Mouse (Mus musculus): ENCODE results near the gene Otx1. TPM values are rescaled to one million over a fixed set of nuclear protein-coding genes. Genes with fewer than 3 reads are reported as not detected.

The Otx1 gene
- polyA plus RNA-seq, 1 experiment from 2014 or later = 9.5 TPM

GRCm38 (mm10) chr11:22008129-22008596, 5.5 kb upstream of the Otx1 start:
- 5% methylated on average over 10 of the region's 10 CpGs for WGBS
- H3K36me3 ChIP-seq (ENCODE audit: control insufficient read depth, insufficient read depth) = no peaks in the 10 kb centered on the region
- peaks cover 19% of the 10 kb centered on the region for H3K27me3 ChIP-seq (replicated peaks; ENCODE audit: control insufficient read depth, insufficient read depth, low read length)
- peak overlapping the region; percentile 12 for H3K4me3 ChIP-seq (replicated peaks; ENCODE audit: low read length)
- peak overlapping the region; percentile 47 for H3K9ac ChIP-seq (replicated peaks; ENCODE audit: low read depth, low read length)
- H3K9me3 ChIP-seq (ENCODE audit: control insufficient read depth, low read length) = no peaks in the 10 kb centered on the region
- H3K4me1 ChIP-seq (replicated peaks; ENCODE audit: control insufficient read depth, insufficient read depth, low read length) = peaks cover 22% of the 10 kb centered on the region
- peak; percentile 58 for ATAC-seq
- H3K27ac ChIP-seq (ENCODE audit: low read length) = peak overlapping the region; percentile 88
- peak overlapping the region; percentile 40 for H3K4me2 ChIP-seq (ENCODE audit: low read length)

- peak overlapping the region; percentile 88 for H3K27ac ChIP-seq (ENCODE audit: low read length)
- peak overlapping the region; percentile 40 for H3K4me2 ChIP-seq (ENCODE audit: low read length)
- peaks cover 23% of the 10 kb centered on the region for H3K4me1 ChIP-seq (replicated peaks; ENCODE audit: control insufficient read depth, insufficient read depth, low read length)
- no peaks in the 10 kb centered on the region for H3K36me3 ChIP-seq (ENCODE audit: control insufficient read depth, insufficient read depth)
- no peaks in the 10 kb centered on the region for H3K9me3 ChIP-seq (ENCODE audit: control insufficient read depth, low read length)
- H3K27me3 ChIP-seq (replicated peaks; ENCODE audit: control insufficient read depth, insufficient read depth, low read length) = peaks cover 19% of the 10 kb centered on the region
- H3K9ac ChIP-seq (replicated peaks; ENCODE audit: low read depth, low read length) = peak overlapping the region; percentile 47
- WGBS = 3% methylated on average over 6 of the region's 6 CpGs
- H3K4me3 ChIP-seq (replicated peaks; ENCODE audit: low read length) = peak overlapping the region; percentile 12
- ATAC-seq = peak; percentile 27
Measured at GRCm38 (mm10) chr11:22007781-22008110, 5.0 kb upstream of the Otx1 start.

GRCm38 (mm10) chr11:22007088-22007780, 4.5 kb upstream of the Otx1 start:
- 7% methylated on average over 20 of the region's 20 CpGs for WGBS
- Histone ChIP-seq H3K4me3 (replicated peaks; ENCODE audit: low read length) (peak overlapping the region; percentile 12), H3K9ac (replicated peaks; ENCODE audit: low read depth, low read length) (peak overlapping the region; percentile 47), H3K4me1 (replicated peaks; ENCODE audit: control insufficient read depth, insufficient read depth, low read length) (peaks cover 25% of the 10 kb centered on the region), H3K36me3 (ENCODE audit: control insufficient read depth, insufficient read depth) (no peaks in the 10 kb centered on the region), H3K27me3 (replicated peaks; ENCODE audit: control insufficient read depth, insufficient read depth, low read length) (peaks cover 19% of the 10 kb centered on the region), H3K9me3 (ENCODE audit: control insufficient read depth, low read length) (no peaks in the 10 kb centered on the region), H3K4me2 (ENCODE audit: low read length) (peak overlapping the region; percentile 40), H3K27ac (ENCODE audit: low read length) (peak overlapping the region; percentile 88)
- ATAC-seq = peak; percentile 43

- H3K9me3 ChIP-seq (ENCODE audit: control insufficient read depth, low read length) = no peaks in the 10 kb centered on the region
- peak overlapping the region; percentile 12 for H3K4me3 ChIP-seq (replicated peaks; ENCODE audit: low read length)
- peak overlapping the region; percentile 47 for H3K9ac ChIP-seq (replicated peaks; ENCODE audit: low read depth, low read length)
- H3K27ac ChIP-seq (ENCODE audit: low read length) = peak overlapping the region; percentile 88
- ATAC-seq = no peak
- H3K27me3 ChIP-seq (replicated peaks; ENCODE audit: control insufficient read depth, insufficient read depth, low read length) = peaks cover 19% of the 10 kb centered on the region
- H3K4me1 ChIP-seq (replicated peaks; ENCODE audit: control insufficient read depth, insufficient read depth, low read length) = peaks cover 31% of the 10 kb centered on the region
- 16% methylated on average over 12 of the region's 12 CpGs for WGBS
- peak overlapping the region; percentile 40 for H3K4me2 ChIP-seq (ENCODE audit: low read length)
- H3K36me3 ChIP-seq (ENCODE audit: control insufficient read depth, insufficient read depth) = no peaks in the 10 kb centered on the region
Measured at GRCm38 (mm10) chr11:22006471-22007087, 3.9 kb upstream of the Otx1 start.

GRCm38 (mm10) chr11:22005281-22005870, 2.7 kb upstream of the Otx1 start:
- Histone ChIP-seq H3K4me3 (replicated peaks; ENCODE audit: low read length) (0 out of 2 replicates have a peak overlapping the region, but pooled peaks have one; percentile 0), H3K9me3 (ENCODE audit: control insufficient read depth, low read length) (no peaks in the 10 kb centered on the region), H3K36me3 (ENCODE audit: control insufficient read depth, insufficient read depth) (no peaks in the 10 kb centered on the region), H3K27ac (ENCODE audit: low read length) (0 out of 2 replicates have a peak overlapping the region, but pooled peaks have one; percentile 37), H3K4me2 (ENCODE audit: low read length) (peak overlapping the region; percentile 2), H3K4me1 (replicated peaks; ENCODE audit: control insufficient read depth, insufficient read depth, low read length) (peaks cover 41% of the 10 kb centered on the region), H3K27me3 (replicated peaks; ENCODE audit: control insufficient read depth, insufficient read depth, low read length) (peaks cover 22% of the 10 kb centered on the region), H3K9ac (replicated peaks; ENCODE audit: low read depth, low read length) (no peak overlapping the region)
- ATAC-seq = no peak
- 12% methylated on average over 9 of the region's 9 CpGs for WGBS

GRCm38 (mm10) chr11:22004331-22004841, 1.7 kb upstream of the Otx1 start:
- Histone ChIP-seq H3K4me2 (ENCODE audit: low read length) (peak overlapping the region; percentile 68), H3K36me3 (ENCODE audit: control insufficient read depth, insufficient read depth) (no peaks in the 10 kb centered on the region), H3K9me3 (ENCODE audit: control insufficient read depth, low read length) (no peaks in the 10 kb centered on the region), H3K27me3 (replicated peaks; ENCODE audit: control insufficient read depth, insufficient read depth, low read length) (peaks cover 23% of the 10 kb centered on the region), H3K9ac (replicated peaks; ENCODE audit: low read depth, low read length) (peak overlapping the region; percentile 59), H3K27ac (ENCODE audit: low read length) (peak overlapping the region; percentile 88), H3K4me1 (replicated peaks; ENCODE audit: control insufficient read depth, insufficient read depth, low read length) (peaks cover 42% of the 10 kb centered on the region), H3K4me3 (replicated peaks; ENCODE audit: low read length) (peak overlapping the region; percentile 19)
- peak; percentile 34 for ATAC-seq
- 1% methylated on average over 18 of the region's 18 CpGs for WGBS

- ATAC-seq = no peak
- Histone ChIP-seq H3K4me2 (ENCODE audit: low read length) (peak overlapping the region; percentile 68), H3K36me3 (ENCODE audit: control insufficient read depth, insufficient read depth) (no peaks in the 10 kb centered on the region), H3K9ac (replicated peaks; ENCODE audit: low read depth, low read length) (peak overlapping the region; percentile 27), H3K4me1 (replicated peaks; ENCODE audit: control insufficient read depth, insufficient read depth, low read length) (peaks cover 42% of the 10 kb centered on the region), H3K9me3 (ENCODE audit: control insufficient read depth, low read length) (no peaks in the 10 kb centered on the region), H3K4me3 (replicated peaks; ENCODE audit: low read length) (peak overlapping the region; percentile 59), H3K27me3 (replicated peaks; ENCODE audit: control insufficient read depth, insufficient read depth, low read length) (peaks cover 32% of the 10 kb centered on the region), H3K27ac (ENCODE audit: low read length) (peak overlapping the region; percentile 88)
- WGBS = under 1% methylated on average over 31 of the region's 31 CpGs
Measured at GRCm38 (mm10) chr11:22003341-22003981, 764 bp upstream of the Otx1 start.

GRCm38 (mm10) chr11:22002062-22002782, 475 bp downstream of the Otx1 start:
- peak overlapping the region; percentile 74 for H3K9ac ChIP-seq (replicated peaks; ENCODE audit: low read depth, low read length)
- H3K4me2 ChIP-seq (ENCODE audit: low read length) = peak overlapping the region; percentile 68
- H3K27me3 ChIP-seq (replicated peaks; ENCODE audit: control insufficient read depth, insufficient read depth, low read length) = peaks cover 30% of the 10 kb centered on the region
- no peaks in the 10 kb centered on the region for H3K36me3 ChIP-seq (ENCODE audit: control insufficient read depth, insufficient read depth)
- under 1% methylated on average over 34 of the region's 34 CpGs for WGBS
- H3K4me3 ChIP-seq (replicated peaks; ENCODE audit: low read length) = peak overlapping the region; percentile 59
- peaks cover 35% of the 10 kb centered on the region for H3K4me1 ChIP-seq (replicated peaks; ENCODE audit: control insufficient read depth, insufficient read depth, low read length)
- no peak for ATAC-seq
- no peaks in the 10 kb centered on the region for H3K9me3 ChIP-seq (ENCODE audit: control insufficient read depth, low read length)
- H3K27ac ChIP-seq (ENCODE audit: low read length) = peak overlapping the region; percentile 88

Measured in forebrain, embryonic 16.5 days (tissue).